ENCODE assay signal across 9 mouse cellular contexts in genomic region chr19:40437651-40438068, GRCm38 (mm10).
A peak's percentile ranks its signal among the peaks of the same experiment; 100 is the strongest.
DNase-seq lines count a peak whose midpoint lies in the region; ATAC-seq lines count a peak whose summit lies in the region.
"Had no signal": no experiment of that assay in that cellular context is flagged by ENCODE, and none has a peak within 500 bp of the region (broad histone marks: within the 10 kb centered on the region; RNA-seq: fewer than 3 reads in every experiment).

No protein-coding gene starts in this region.

- H3K27me3 ChIP-seq in heart, embryonic 15.5 days, result no peaks in the 10 kb centered on the region
- no peaks in the 10 kb centered on the region for H3K27me3 ChIP-seq in liver, embryonic 12.5 days (replicated peaks)
- H3K27me3 ChIP-seq in stomach, embryonic 14.5 days (ENCODE audit: control insufficient read depth, insufficient read depth, low read length), result no peaks in the 10 kb centered on the region
- H3K27me3 ChIP-seq: limb, embryonic 13.5 days had no signal

- H3K4me1 ChIP-seq in heart, embryonic 15.5 days (replicated peaks), result peaks cover 81% of the 10 kb centered on the region
- peaks cover 35% of the 10 kb centered on the region for H3K4me1 ChIP-seq in liver, embryonic 12.5 days
- H3K4me1 ChIP-seq in stomach, embryonic 14.5 days (ENCODE audit: control insufficient read depth, insufficient read depth, low read length), result peaks cover 12% of the 10 kb centered on the region; the same call in 1 of the 2 replicates

- H3K4me2 ChIP-seq in heart, embryonic 15.5 days, result peak overlapping the region; percentile 7; the same call in 1 of the 2 replicates
- H3K4me2 ChIP-seq in liver, embryonic 12.5 days, result peak overlapping the region; percentile 18; the same call in 1 of the 2 replicates
- H3K4me2 ChIP-seq in stomach, embryonic 14.5 days (replicated peaks; ENCODE audit: low read depth, low read length), result no peak overlapping the region
- H3K4me2 ChIP-seq: limb, embryonic 13.5 days had no signal

- peak; percentile 37 for ATAC-seq in heart, embryonic 15.5 days (replicated peaks; ENCODE audit: insufficient number of reproducible peaks, insufficient read depth, low FRiP score, low read depth)
- ATAC-seq in liver, embryonic 12.5 days, result 0 out of 2 replicates have a peak, but pooled peaks have one; percentile 8
- no peak for ATAC-seq in stomach, embryonic 14.5 days (ENCODE audit: insufficient number of reproducible peaks, insufficient read depth, low FRiP score, low read depth)

- H3K9me3 ChIP-seq in heart, embryonic 15.5 days (replicated peaks), result no peaks in the 10 kb centered on the region
- H3K9me3 ChIP-seq in liver, embryonic 12.5 days (replicated peaks), result no peaks in the 10 kb centered on the region
- H3K9me3 ChIP-seq in stomach, embryonic 14.5 days (ENCODE audit: control insufficient read depth, low read depth, low read length), result no peaks in the 10 kb centered on the region
- H3K9me3 ChIP-seq: limb, embryonic 13.5 days had no signal

- WGBS in heart, embryonic 15.5 days, result 14% methylated on average over 9 of the region's 9 CpGs
- WGBS in liver, embryonic 12.5 days (ENCODE audit: insufficient replicate concordance), result 57% methylated on average over 9 of the region's 9 CpGs
- WGBS in stomach, embryonic 14.5 days, result 33% methylated on average over 9 of the region's 9 CpGs

- H3K4me3 ChIP-seq in heart, embryonic 15.5 days, result no peak overlapping the region
- no peak overlapping the region for H3K4me3 ChIP-seq in liver, embryonic 12.5 days
- H3K4me3 ChIP-seq in stomach, embryonic 14.5 days (ENCODE audit: low read depth, low read length), result no peak overlapping the region
- H3K4me3 ChIP-seq: limb, embryonic 13.5 days had no signal

- peak overlapping the region; percentile 94 for H3K27ac ChIP-seq in heart, embryonic 15.5 days
- H3K27ac ChIP-seq in liver, embryonic 12.5 days, result no peak overlapping the region
- peak overlapping the region; percentile 41; the same call in 1 of the 2 replicates for H3K27ac ChIP-seq in stomach, embryonic 14.5 days (ENCODE audit: low read length)

- H3K9ac ChIP-seq in heart, embryonic 15.5 days, result no peak overlapping the region
- no peak overlapping the region for H3K9ac ChIP-seq in liver, embryonic 12.5 days
- H3K9ac ChIP-seq in stomach, embryonic 14.5 days (replicated peaks; ENCODE audit: low read depth, low read length), result no peak overlapping the region
- H3K9ac ChIP-seq: limb, embryonic 13.5 days had no signal

- no peaks in the 10 kb centered on the region for H3K36me3 ChIP-seq in heart, embryonic 15.5 days
- no peaks in the 10 kb centered on the region for H3K36me3 ChIP-seq in liver, embryonic 12.5 days
- H3K36me3 ChIP-seq in stomach, embryonic 14.5 days (ENCODE audit: control insufficient read depth, insufficient read depth, low read length), result no peaks in the 10 kb centered on the region
- H3K36me3 ChIP-seq: limb, embryonic 13.5 days had no signal

- peak; percentile 5 for DNase-seq in ZHBTc4 (ENCODE audit: low read depth, low spot score)
- peak; percentile 42 for DNase-seq in embryo, embryonic 10 days (ENCODE audit: low spot score)
- DNase-seq in cerebellum, postnatal 4 days (ENCODE audit: low spot score in 2 of 2), result no peak
- DNase-seq in layer of hippocampus, adult 18-20 months (ENCODE audit: low spot score in 2 of 2), result no peak
- no peak for DNase-seq in urinary bladder, adult 18-20 months (ENCODE audit: low spot score in 2 of 2)

Comparison
In these comparisons a context has a peak if more than half of its experiments do, and no peak if none do; other contexts are left out.
1. DNase-seq: peak in ZHBTc4 (single experiment) and embryo, embryonic 10 days (single experiment); none in cerebellum, postnatal 4 days (0 of 2), layer of hippocampus, adult 18-20 months (0 of 2) and urinary bladder, adult 18-20 months (0 of 2).